Mouse (Mus musculus): ENCODE results near the gene Lcp1. TPM values are rescaled to one million over a fixed set of nuclear protein-coding genes. Genes with fewer than 3 reads are reported as not detected.

Lcp1 gene
- polyA plus RNA-seq, 1 experiment from 2014 or later = 21.1 TPM

DNA sequence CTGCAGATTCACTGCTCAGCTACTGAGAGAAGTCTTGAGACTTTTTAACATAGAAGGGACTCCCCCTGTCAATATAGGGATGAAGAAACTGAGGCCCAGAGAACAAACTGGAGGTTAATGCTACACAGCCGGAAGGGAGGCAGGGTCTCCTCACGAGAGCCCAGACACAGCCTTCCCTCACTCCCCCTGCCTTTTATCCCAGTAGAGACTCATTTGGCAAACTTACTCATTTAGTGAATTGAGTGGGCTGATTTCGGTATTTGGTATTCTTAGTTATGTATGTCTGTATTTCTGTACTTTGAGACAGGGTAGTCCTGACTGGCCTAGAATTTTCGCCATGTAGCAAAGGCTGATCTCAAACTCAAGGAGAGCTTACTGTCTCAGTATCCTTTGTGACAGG lies 59.8 kb downstream of the Lcp1 start:
- Histone ChIP-seq H3K27me3 (no peaks in the 10 kb centered on the region), H3K9ac (no peak overlapping the region), H3K36me3 (no peaks in the 10 kb centered on the region), H3K4me1 (no peaks in the 10 kb centered on the region), H3K4me2 (no peak overlapping the region), H3K9me3 (replicated peaks) (no peaks in the 10 kb centered on the region), H3K4me3 (replicated peaks) (no peak overlapping the region), H3K27ac (no peak overlapping the region)
- no peak for ATAC-seq (replicated peaks; ENCODE audit: low FRiP score)
- 81% methylated on average over 4 of the region's 4 CpGs for WGBS

DNA sequence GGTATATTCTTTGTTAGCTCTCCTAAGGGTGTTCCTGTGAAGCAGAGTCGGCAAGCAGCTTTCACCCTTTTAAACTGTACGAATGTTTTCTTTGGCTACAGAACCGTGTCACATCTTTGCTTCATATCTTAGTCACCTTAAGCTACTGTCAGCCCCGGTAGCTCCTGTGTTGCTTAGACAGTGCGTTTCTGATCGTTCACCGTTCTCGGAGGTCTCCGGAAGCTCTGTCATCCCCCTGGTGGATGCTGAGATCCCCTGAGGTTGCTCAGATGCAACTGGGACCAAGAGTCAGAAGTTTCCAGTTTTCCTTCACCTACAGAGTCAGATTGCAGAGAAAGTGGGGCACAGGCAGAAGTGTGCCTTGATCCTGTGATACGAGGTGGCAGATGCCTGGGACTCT lies 61.5 kb downstream of the Lcp1 start:
- H3K27me3 ChIP-seq = no peaks in the 10 kb centered on the region
- H3K4me1 ChIP-seq = no peaks in the 10 kb centered on the region
- no peaks in the 10 kb centered on the region for H3K36me3 ChIP-seq
- no peak overlapping the region for H3K4me3 ChIP-seq (replicated peaks)
- no peak overlapping the region for H3K27ac ChIP-seq
- ATAC-seq (replicated peaks; ENCODE audit: low FRiP score) = no peak
- H3K9ac ChIP-seq = no peak overlapping the region
- 63% methylated on average over 10 of the region's 10 CpGs for WGBS
- no peak overlapping the region for H3K4me2 ChIP-seq
- no peaks in the 10 kb centered on the region for H3K9me3 ChIP-seq (replicated peaks)

DNA sequence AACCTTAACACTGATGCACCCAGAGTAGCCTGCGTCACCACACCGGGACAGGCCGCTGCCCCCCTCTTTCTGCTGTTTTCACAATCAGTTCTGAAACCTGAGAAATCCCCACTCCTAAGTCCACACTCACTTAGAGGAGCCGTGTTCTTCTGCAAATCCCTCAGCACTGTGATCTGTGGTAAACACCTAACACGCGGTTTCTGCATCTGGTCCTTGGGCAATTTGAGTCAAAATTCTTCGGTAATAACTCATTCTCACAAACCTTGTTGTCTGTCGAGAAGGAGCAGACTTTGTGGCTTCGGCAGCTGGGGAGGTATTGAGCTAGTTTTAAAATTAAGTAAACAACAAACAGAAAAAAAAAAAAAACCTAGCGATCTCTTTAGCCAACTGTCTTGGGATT lies 62.0 kb downstream of the Lcp1 start:
- Histone ChIP-seq H3K27ac (no peak overlapping the region), H3K27me3 (no peaks in the 10 kb centered on the region), H3K9ac (no peak overlapping the region), H3K4me2 (no peak overlapping the region), H3K36me3 (no peaks in the 10 kb centered on the region), H3K9me3 (replicated peaks) (no peaks in the 10 kb centered on the region), H3K4me1 (no peaks in the 10 kb centered on the region), H3K4me3 (replicated peaks) (no peak overlapping the region)
- WGBS = 64% methylated on average over 10 of the region's 10 CpGs
- ATAC-seq (replicated peaks; ENCODE audit: low FRiP score) = no peak

DNA sequence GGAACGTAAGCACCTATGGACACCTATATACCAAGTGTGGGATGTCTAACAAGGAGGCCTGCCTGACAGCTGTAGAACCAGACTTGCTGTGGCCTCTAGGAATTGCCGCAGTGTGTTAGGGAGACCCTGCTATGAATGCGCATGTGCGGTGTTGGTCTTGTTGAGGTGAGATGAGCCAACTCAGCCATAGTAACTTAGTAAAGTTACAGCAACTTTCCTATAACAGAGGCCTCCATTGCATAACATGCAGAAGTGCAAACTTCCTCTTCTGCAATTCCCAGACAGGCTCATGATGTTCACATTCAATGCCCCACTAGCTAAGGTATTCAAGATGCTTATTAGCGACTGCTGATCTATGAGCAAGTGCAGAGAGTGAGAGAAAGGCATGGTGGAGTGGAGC lies 64.6 kb downstream of the Lcp1 start:
- no peak overlapping the region for H3K9ac ChIP-seq
- no peak overlapping the region for H3K27ac ChIP-seq
- H3K4me3 ChIP-seq (replicated peaks) = no peak overlapping the region
- no peaks in the 10 kb centered on the region for H3K36me3 ChIP-seq
- 90% methylated on average over 5 of the region's 5 CpGs for WGBS
- no peaks in the 10 kb centered on the region for H3K9me3 ChIP-seq (replicated peaks)
- no peaks in the 10 kb centered on the region for H3K4me1 ChIP-seq
- H3K4me2 ChIP-seq = no peak overlapping the region
- no peaks in the 10 kb centered on the region for H3K27me3 ChIP-seq
- no peak for ATAC-seq (replicated peaks; ENCODE audit: low FRiP score)

DNA sequence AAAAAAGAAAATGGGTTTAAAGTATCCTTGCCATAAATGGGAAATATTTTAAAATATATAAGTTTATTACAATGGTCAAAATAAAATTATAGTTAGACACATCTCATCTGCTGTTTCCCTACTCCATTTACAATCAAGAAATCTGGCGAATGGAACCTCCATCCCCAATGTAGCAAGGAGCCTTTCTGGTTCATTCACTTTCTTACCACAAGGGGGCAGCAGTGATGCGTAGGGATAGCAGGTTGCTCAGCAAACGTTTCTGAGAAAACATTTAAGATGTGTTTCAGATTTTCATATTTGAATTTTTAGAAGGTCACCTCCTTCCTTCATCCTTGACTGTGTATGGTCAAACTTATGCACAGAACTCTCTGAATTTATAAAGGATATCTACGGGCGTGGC lies 66.1 kb downstream of the Lcp1 start:
- H3K36me3 ChIP-seq = no peaks in the 10 kb centered on the region
- H3K9me3 ChIP-seq (replicated peaks) = no peaks in the 10 kb centered on the region
- H3K4me3 ChIP-seq (replicated peaks) = no peak overlapping the region
- H3K9ac ChIP-seq = no peak overlapping the region
- H3K27me3 ChIP-seq = no peaks in the 10 kb centered on the region
- ATAC-seq (replicated peaks; ENCODE audit: low FRiP score) = no peak
- H3K4me2 ChIP-seq = no peak overlapping the region
- H3K4me1 ChIP-seq = no peaks in the 10 kb centered on the region
- WGBS = 41% methylated on average over 5 of the region's 5 CpGs
- no peak overlapping the region for H3K27ac ChIP-seq

DNA sequence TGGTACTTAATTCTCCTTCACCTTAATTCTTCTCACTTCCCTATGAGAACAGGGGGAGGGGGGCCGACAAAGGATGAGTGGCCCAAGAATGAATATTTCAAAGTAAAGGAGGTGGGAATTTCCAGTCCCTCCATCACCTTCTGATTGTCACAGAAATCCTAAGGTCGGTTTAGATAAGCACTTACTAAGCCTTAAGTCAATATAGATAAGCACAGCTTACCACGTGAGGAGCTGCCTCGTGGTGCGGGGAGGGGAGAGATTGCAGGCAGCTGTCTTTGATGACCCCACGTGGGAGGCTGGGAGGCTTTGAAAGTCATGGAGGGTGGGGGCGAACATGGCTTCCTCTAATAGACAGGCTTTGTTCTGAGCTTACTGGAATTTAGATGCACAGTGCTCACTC lies 66.8 kb downstream of the Lcp1 start:
- H3K4me2 ChIP-seq = no peak overlapping the region
- H3K4me1 ChIP-seq = no peaks in the 10 kb centered on the region
- H3K9ac ChIP-seq = no peak overlapping the region
- H3K36me3 ChIP-seq = no peaks in the 10 kb centered on the region
- no peak overlapping the region for H3K4me3 ChIP-seq (replicated peaks)
- no peak for ATAC-seq (replicated peaks; ENCODE audit: low FRiP score)
- no peaks in the 10 kb centered on the region for H3K27me3 ChIP-seq
- H3K27ac ChIP-seq = no peak overlapping the region
- no peaks in the 10 kb centered on the region for H3K9me3 ChIP-seq (replicated peaks)
- 53% methylated on average over 7 of the region's 7 CpGs for WGBS

DNA sequence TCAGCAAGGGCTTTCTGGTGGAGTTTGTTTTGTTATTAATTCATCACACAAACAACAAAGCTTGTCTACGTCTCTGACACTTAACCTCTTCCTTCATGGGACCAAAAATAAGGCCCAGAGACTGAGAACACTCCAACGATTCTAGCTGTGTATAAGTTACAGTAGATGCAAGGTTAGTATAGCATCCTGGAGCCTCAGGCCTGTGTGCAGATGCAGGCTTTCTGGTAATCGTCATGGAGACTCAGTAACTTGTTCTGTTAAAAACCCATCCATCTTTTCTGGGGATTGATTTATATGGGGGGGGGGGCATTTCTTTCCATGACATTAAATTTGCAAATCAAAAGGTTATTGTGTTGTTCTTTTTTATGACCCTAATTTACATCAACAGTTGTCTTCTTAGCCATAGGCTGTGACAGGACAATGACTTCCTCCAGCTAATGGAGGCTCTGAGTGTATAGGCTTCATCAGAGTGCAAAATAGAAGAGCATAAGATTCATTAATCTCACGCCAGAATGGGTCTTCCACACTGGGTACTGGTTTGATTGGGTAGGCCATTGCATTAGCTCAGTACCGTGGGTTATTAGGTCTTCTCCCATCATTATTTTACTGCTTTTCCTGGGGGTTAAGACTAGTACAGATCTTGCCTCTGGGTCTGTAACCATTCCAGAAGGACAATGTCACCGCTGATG lies 74.6 kb downstream of the Lcp1 start:
- Histone ChIP-seq H3K4me3 (replicated peaks) (no peak overlapping the region), H3K36me3 (no peaks in the 10 kb centered on the region), H3K4me1 (no peaks in the 10 kb centered on the region), H3K27me3 (no peaks in the 10 kb centered on the region), H3K4me2 (no peak overlapping the region), H3K9me3 (replicated peaks) (no peaks in the 10 kb centered on the region), H3K27ac (no peak overlapping the region), H3K9ac (no peak overlapping the region)
- WGBS = 60% methylated on average over 6 of the region's 6 CpGs
- ATAC-seq (replicated peaks; ENCODE audit: low FRiP score) = no peak

DNA sequence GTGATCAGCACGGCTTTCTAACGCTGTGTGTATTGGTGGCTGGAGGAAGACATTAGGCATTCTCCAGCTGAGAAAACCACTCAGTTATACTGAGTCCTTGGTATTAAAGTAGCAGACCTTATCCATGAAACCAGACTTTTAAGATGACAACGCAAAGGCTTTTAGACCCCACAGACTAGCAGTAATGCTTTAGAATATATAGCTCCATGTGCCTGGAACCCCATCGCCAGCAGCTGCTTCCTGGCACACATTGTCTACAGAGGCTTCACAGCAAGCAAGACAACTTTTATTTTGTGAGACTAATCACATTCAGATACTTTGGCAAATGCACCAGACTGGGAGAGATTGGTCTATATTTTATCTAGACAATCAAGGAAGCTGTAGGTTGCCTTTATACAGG lies 75.4 kb downstream of the Lcp1 start:
- Histone ChIP-seq H3K9ac (no peak overlapping the region), H3K27ac (no peak overlapping the region), H3K4me2 (no peak overlapping the region), H3K36me3 (no peaks in the 10 kb centered on the region), H3K9me3 (replicated peaks) (no peaks in the 10 kb centered on the region), H3K4me3 (replicated peaks) (no peak overlapping the region), H3K4me1 (no peaks in the 10 kb centered on the region), H3K27me3 (no peaks in the 10 kb centered on the region)
- no peak for ATAC-seq (replicated peaks; ENCODE audit: low FRiP score)
- WGBS = 90% methylated on average over 4 of the region's 4 CpGs

DNA sequence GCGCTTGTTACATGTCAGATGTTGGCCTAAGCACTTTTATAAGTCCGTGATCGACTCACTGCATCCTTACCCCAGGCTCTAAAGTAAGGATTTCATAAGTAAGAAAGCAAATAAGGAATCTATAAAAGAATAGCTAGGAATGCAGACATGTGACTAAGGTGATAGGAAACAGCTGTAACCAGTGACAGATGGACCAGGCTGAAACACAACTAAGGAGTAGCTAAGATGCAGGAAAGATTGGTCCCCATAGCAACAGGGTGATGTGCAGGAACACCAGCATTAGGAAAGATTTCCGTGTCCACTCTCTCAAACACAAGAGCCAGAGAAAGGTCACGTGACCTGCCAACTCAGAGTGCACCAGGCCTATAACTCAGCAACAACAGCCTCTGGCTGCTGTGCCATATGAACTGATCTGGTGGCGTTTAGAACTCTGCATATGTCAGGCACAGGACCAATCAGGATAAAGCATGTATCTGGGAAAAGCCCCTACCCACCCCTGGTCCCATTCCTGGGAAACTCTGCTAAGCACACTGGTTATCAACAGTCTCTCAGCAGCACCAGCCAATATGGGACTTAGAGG lies 77.8 kb downstream of the Lcp1 start:
- Histone ChIP-seq H3K27me3 (no peaks in the 10 kb centered on the region), H3K9me3 (replicated peaks) (no peaks in the 10 kb centered on the region), H3K27ac (no peak overlapping the region), H3K4me3 (replicated peaks) (no peak overlapping the region), H3K36me3 (no peaks in the 10 kb centered on the region), H3K4me2 (no peak overlapping the region), H3K9ac (no peak overlapping the region), H3K4me1 (no peaks in the 10 kb centered on the region)
- no peak for ATAC-seq (replicated peaks; ENCODE audit: low FRiP score)
- 70% methylated on average over 6 of the region's 6 CpGs for WGBS

DNA sequence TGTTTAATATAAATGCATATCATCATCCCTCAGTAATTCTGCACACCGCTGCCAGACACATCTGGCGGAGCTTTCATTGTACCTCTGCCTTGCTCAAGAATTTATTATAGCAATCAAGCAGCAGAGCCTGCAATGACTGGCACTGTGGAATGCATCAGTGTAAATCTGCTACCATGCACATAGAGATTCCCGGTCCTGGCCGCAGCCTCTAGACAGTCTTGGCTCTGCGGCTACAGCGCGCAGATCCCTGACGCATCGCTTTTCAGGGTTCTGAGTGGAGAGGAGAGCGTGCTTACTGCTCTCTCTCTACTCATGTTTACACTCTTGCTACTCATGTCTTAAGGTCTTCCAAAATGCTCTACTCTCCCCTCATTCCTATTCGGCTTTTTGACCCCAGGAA lies 82.9 kb downstream of the Lcp1 start:
- Histone ChIP-seq H3K4me3 (replicated peaks) (no peak overlapping the region), H3K27ac (no peak overlapping the region), H3K9me3 (replicated peaks) (no peaks in the 10 kb centered on the region), H3K4me1 (no peaks in the 10 kb centered on the region), H3K9ac (no peak overlapping the region), H3K4me2 (no peak overlapping the region), H3K27me3 (no peaks in the 10 kb centered on the region), H3K36me3 (no peaks in the 10 kb centered on the region)
- 69% methylated on average over 11 of the region's 11 CpGs for WGBS
- no peak for ATAC-seq (replicated peaks; ENCODE audit: low FRiP score)

DNA sequence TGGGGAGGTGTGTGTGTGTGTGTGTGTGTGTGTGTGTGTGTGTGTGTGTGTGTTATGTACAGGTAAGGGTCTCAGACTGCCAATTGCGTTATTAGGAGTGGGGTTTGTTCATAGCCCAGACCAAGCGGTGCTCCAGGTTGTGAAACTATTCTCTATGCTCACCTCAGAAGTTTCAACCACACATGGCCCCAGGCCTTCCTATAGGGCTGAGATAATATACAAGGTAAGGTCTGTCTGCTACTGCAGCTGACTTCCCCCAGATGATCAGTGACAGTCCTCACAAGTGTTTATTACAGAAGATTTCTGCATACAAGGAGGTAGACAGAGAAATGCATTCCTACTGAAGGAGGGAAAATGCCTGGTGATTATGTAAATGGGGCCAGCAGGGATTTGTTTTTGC lies 87.9 kb downstream of the Lcp1 start:
- WGBS = 93% methylated on average over 2 of the region's 2 CpGs
- no peak for ATAC-seq (replicated peaks; ENCODE audit: low FRiP score)

DNA sequence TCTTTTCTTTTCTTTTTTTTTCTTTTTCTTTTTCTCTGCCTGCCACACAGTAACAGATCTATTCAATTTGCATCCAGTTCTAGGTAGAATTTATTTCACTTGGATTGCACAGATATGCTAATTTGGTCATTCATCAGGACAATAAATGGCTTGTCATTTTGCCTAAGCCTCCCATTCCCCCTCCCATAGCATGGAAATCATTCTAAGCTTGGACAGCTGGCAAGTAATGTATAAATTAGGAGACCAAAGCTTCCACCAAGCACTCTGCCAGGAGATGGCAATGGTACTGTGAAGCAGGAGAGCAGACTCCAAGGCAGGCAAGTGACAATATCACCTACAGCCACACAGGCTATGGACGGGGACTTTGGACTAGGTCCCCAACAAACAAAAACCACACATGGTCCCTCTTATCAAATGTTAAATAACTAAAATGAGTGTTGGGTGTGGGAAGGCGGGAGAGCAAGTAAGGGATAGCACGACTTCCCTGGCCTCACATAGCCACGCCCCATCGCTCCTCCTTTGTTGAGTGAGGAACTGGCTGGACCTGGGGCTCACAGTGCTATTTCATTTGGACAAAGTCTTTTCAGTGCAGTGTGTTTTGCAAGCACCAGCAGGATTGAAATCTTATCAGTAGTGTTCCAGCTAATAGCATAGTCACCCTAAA lies 88.5 kb downstream of the Lcp1 start:
- H3K27ac ChIP-seq = no peak overlapping the region
- whole genome bisulfite sequencing = 80% methylated on average over 5 of the region's 5 CpGs
- ATAC-seq (replicated peaks; ENCODE audit: low FRiP score) = no peak
- H3K4me2 ChIP-seq = no peak overlapping the region
- no peaks in the 10 kb centered on the region for H3K9me3 ChIP-seq (replicated peaks)
- no peak overlapping the region for H3K9ac ChIP-seq
- no peaks in the 10 kb centered on the region for H3K27me3 ChIP-seq
- no peaks in the 10 kb centered on the region for H3K36me3 ChIP-seq
- no peak overlapping the region for H3K4me3 ChIP-seq (replicated peaks)
- no peaks in the 10 kb centered on the region for H3K4me1 ChIP-seq

More for the DNA sequence above, 87.9 kb downstream of the Lcp1 start:
- H3K4me2 ChIP-seq = no peak overlapping the region
- H3K9ac ChIP-seq = no peak overlapping the region
- no peaks in the 10 kb centered on the region for H3K36me3 ChIP-seq
- H3K27me3 ChIP-seq = no peaks in the 10 kb centered on the region
- H3K4me3 ChIP-seq (replicated peaks) = no peak overlapping the region
- H3K4me1 ChIP-seq = no peaks in the 10 kb centered on the region
- no peaks in the 10 kb centered on the region for H3K9me3 ChIP-seq (replicated peaks)
- no peak overlapping the region for H3K27ac ChIP-seq

All from kidney, embryonic 15.5 days (tissue).